Mouse (Mus musculus) neural tube, embryonic 10.5 days (tissue): ENCODE measurements around the gene Ppp1r1b.

Experiments used
- DNase-seq: peaks from one replicate; pipeline ENCODE4 v3.0.0-alpha.2; 2017; ENCODE audit warnings: low spot score; ENCODE audit errors: extremely low spot score

The Ppp1r1b gene

GRCm38 (mm10) chr11:98346168-98346567, 2.0 kb upstream of the Ppp1r1b start:
- DNase-seq, result no peak

GRCm38 (mm10) chr11:98347385-98348082, 670 bp upstream of the Ppp1r1b start:
- no peak for DNase-seq

- peak; percentile 32 for DNase-seq
These were observed 1.1 kb downstream of the Ppp1r1b start for GRCm38 (mm10) chr11:98349308-98349707.

- no peak for DNase-seq
These were observed 4.2 kb downstream of the Ppp1r1b start for GRCm38 (mm10) chr11:98352272-98352990.

- no peak for DNase-seq
These were observed 5.5 kb downstream of the Ppp1r1b start for GRCm38 (mm10) chr11:98353651-98354211.

- no peak for DNase-seq
These were observed 6.2 kb downstream of the Ppp1r1b start for GRCm38 (mm10) chr11:98354445-98354844.

- peak; percentile 50 for DNase-seq
These were observed 7.6 kb downstream of the Ppp1r1b start for GRCm38 (mm10) chr11:98355732-98356299.

GRCm38 (mm10) chr11:98356625-98357394, 8.6 kb downstream of the Ppp1r1b start:
- no peak for DNase-seq

- DNase-seq, result no peak
These were observed 9.4 kb downstream of the Ppp1r1b start for GRCm38 (mm10) chr11:98357396-98358160.

- peak; percentile 91 for DNase-seq
These were observed 10.2 kb downstream of the Ppp1r1b start, which contains the start of gene Stard3 for GRCm38 (mm10) chr11:98358161-98359083. Stard3 (plus strand) TSS chr11:98358368.

- no peak for DNase-seq
These were observed 12.8 kb downstream of the Ppp1r1b start for GRCm38 (mm10) chr11:98360866-98361521.

- no peak for DNase-seq
These were observed 15.6 kb downstream of the Ppp1r1b start for GRCm38 (mm10) chr11:98363817-98364216.

- no peak for DNase-seq
These were observed 16.2 kb downstream of the Ppp1r1b start for GRCm38 (mm10) chr11:98364410-98364809.

- no peak for DNase-seq
These were observed 18.1 kb downstream of the Ppp1r1b start for GRCm38 (mm10) chr11:98366290-98366689.

- DNase-seq, result no peak
These were observed 19.1 kb downstream of the Ppp1r1b start for GRCm38 (mm10) chr11:98367171-98367862.

- no peak for DNase-seq
These were observed 19.6 kb downstream of the Ppp1r1b start for GRCm38 (mm10) chr11:98367863-98368186.

GRCm38 (mm10) chr11:98369337-98369736, 21.1 kb downstream of the Ppp1r1b start:
- DNase-seq, result no peak

- DNase-seq, result no peak
These were observed 22.4 kb downstream of the Ppp1r1b start for GRCm38 (mm10) chr11:98370588-98370987.
